Mouse (Mus musculus) ES-E14 (cell line): ENCODE results near the gene Ptpn13. TPM values are rescaled to one million over a fixed set of nuclear protein-coding genes. Genes with fewer than 3 reads are reported as not detected.

Source experiments
- DNase-seq: peaks from one replicate; pipeline ENCODE4 v3.0.0-alpha.2; 2013; ENCODE audit warnings: low read depth, low spot score
- H3K27ac ChIP-seq: 2 replicates; pipeline ENCODE4 v1.5.1; 2012; ENCODE audit warnings: low read depth, mild to moderate bottlenecking, low read length, moderate library complexity, mixed read lengths; ENCODE audit not compliant: poor library complexity, insufficient read depth, severe bottlenecking
- H3K36me3 ChIP-seq: 2 replicates; pipeline ENCODE4 v1.6.1; 2012; ENCODE audit warnings: mild to moderate bottlenecking, low read length, moderate library complexity, mixed read lengths; ENCODE audit not compliant: control insufficient read depth, poor library complexity, insufficient read depth, severe bottlenecking
- H3K4me1 ChIP-seq, 2 experiments: fragments of 150-350 bp in 1 of 2; sonication (generic) in 1 of 2; 2 replicates each; pipeline ENCODE4 v1.6.1; 2012; ENCODE audit warnings: low read length in 2 of 2, mild to moderate bottlenecking in 1 of 2, mixed read lengths in 1 of 2; ENCODE audit not compliant: control insufficient read depth in 2 of 2, insufficient read depth in 2 of 2, poor library complexity in 1 of 2
- H3K4me3 ChIP-seq, 2 experiments: fragments of 150-350 bp in 1 of 2; sonication (generic) in 1 of 2; 2 replicates each; pipeline ENCODE4 v1.5.1; 2012; ENCODE audit warnings: low read length in 2 of 2, low read depth in 1 of 2, mild to moderate bottlenecking in 1 of 2, mixed read lengths in 1 of 2; ENCODE audit not compliant: insufficient read depth in 1 of 2, poor library complexity in 1 of 2, severe bottlenecking in 1 of 2
- H3K9ac ChIP-seq: 2 replicates; pipeline ENCODE4 v1.6.1; 2012; ENCODE audit warnings: low read depth, mild to moderate bottlenecking, low read length, mixed read lengths; ENCODE audit not compliant: poor library complexity, insufficient read depth, severe bottlenecking
- H3K9me3 ChIP-seq: fragments of 150-350 bp; sonication (generic); 2 replicates; pipeline ENCODE4 v1.6.1; 2012; ENCODE audit warnings: low read depth, mild to moderate bottlenecking, low read length; ENCODE audit not compliant: control insufficient read depth, insufficient read depth
- CHD2 ChIP-seq: IDR thresholded peaks from 2 replicates; pipeline ENCODE4 v1.6.1; 2014; ENCODE audit warnings: mild to moderate bottlenecking, low read depth, low read length, inconsistent platforms
- HCFC1 ChIP-seq: IDR thresholded peaks from 2 replicates; pipeline ENCODE4 v1.6.1; 2012; ENCODE audit warnings: low read length, inconsistent platforms, borderline replicate concordance; ENCODE audit not compliant: insufficient read depth
- MAFK ChIP-seq: IDR thresholded peaks from 2 replicates; pipeline ENCODE4 v1.6.1; 2014; ENCODE audit warnings: mild to moderate bottlenecking, low read depth, low read length, inconsistent platforms; ENCODE audit not compliant: insufficient read depth
- ZC3H11A ChIP-seq: IDR thresholded peaks from 2 replicates; pipeline ENCODE4 v1.6.1; 2012; ENCODE audit warnings: low read depth, mild to moderate bottlenecking, inconsistent platforms, low read length, borderline replicate concordance
- ZNF384 ChIP-seq: IDR thresholded peaks from 2 replicates; pipeline ENCODE4 v1.6.1; 2012; ENCODE audit warnings: low read depth, low read length, inconsistent platforms
- in situ Hi-C, 2 experiments: fragments of 600-800 bp; cut with MboI; formaldehyde crosslinking; loops; one replicate each; pipeline ENCODE4 v1.15.1; 2025; ENCODE audit warnings: low sequenced_read_pairs in 2 of 2, inconsistent platforms in 1 of 2; ENCODE audit not compliant: unreplicated experiment in 2 of 2
- total RNA-seq: library from RNA; depleted of rRNA; stranded (reverse); fragments of 300-350 nt; gene quantifications from 2 replicates; pipeline ENCODE4 v1.2.3, GENCODE M21; 2012

Gene Ptpn13
- total RNA-seq, 1 experiment: 12.6 TPM

DNA sequence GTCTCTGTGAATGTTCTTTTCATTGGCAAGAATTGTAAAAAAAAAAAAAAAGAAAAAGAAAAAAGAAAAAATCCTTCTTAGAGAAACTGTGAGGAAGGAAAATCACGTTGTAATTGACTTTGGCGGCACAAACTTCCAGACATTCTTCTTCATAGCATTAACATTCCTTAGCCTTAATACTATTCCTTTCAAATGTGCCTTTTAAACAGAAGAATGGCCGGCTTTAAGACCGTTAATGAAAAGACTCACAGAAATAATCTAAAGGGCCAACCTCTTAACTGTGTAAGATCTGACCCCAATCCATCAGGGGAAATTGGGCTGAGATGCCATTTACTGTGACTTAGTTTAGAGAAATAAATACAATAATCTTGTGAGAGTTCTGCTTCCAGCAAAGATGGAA, 16.7 kb downstream of the Ptpn13 start:
- no peak for DNase-seq
- Histone ChIP-seq H3K9ac (no peak overlapping the region), H3K36me3 (no peaks in the 10 kb centered on the region), H3K27ac (no peak overlapping the region), H3K9me3 (no peaks in the 10 kb centered on the region), H3K4me3 (no peak overlapping the region), H3K4me1 (peaks cover 0 to 8% of the 10 kb centered on the region in 2 experiments; a peak in 2 of 4 replicates)
- TF ChIP-seq HCFC1 (no peak), MAFK (no peak), ZC3H11A (no peak), CHD2 (no peak), ZNF384 (no peak)
- in situ Hi-C loops: no loop called here

DNA sequence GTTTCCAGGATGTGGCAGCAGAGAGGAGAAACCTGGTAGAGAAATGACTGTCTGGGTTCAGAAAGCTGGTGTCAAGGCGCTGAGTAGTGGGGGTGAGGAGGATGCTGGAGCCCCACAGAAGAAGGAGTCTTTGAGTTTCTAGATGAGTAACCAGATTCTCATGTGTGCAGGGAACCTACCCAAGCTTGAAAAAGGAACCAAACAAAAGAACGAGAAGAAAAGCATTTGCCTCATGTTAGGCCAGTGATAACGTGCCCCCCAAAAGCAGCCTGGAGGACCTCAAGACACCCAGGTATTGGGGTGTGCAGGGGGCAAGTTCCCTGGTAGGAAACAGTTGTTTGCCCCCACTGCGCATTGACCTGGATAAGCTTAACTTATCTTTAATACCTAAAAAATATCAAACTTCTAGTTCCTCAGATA, 17.3 kb downstream of the Ptpn13 start:
- Histone ChIP-seq H3K36me3 (no peaks in the 10 kb centered on the region), H3K4me3 (no peak overlapping the region), H3K4me1 (peaks cover 0 to 8% of the 10 kb centered on the region in 2 experiments; a peak in 2 of 4 replicates), H3K9ac (no peak overlapping the region), H3K9me3 (no peaks in the 10 kb centered on the region), H3K27ac (no peak overlapping the region)
- in situ Hi-C loops: no loop called here
- no peak for TF ChIP-seq ZNF384
- no peak for TF ChIP-seq ZC3H11A
- TF ChIP-seq HCFC1: no peak
- TF ChIP-seq MAFK: no peak
- TF ChIP-seq CHD2: no peak
- DNase-seq: no peak

DNA sequence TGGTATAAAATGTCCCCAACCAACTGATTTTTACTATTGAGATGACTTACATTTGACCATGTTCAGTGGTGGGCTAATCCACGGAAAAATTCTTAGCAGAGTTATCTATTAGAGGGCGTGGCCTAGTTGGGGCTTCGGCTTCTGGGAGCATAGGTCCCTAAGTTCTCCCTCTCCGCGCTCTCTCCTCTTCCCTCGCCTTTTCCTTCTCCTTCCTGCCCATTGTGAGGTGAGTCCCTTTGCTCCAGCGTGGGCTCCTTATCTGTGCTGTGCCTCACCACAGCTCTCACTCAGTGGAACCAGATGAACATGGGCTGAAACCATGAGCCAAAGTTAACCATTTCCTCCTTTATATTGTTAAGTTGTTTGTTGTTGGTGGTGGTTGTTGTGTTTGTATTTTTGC, 17.9 kb downstream of the Ptpn13 start:
- H3K9me3 ChIP-seq: no peaks in the 10 kb centered on the region
- no peak for DNase-seq
- H3K4me3 ChIP-seq: no peak overlapping the region
- TF ChIP-seq MAFK (no peak), ZC3H11A (no peak), CHD2 (no peak), HCFC1 (no peak), ZNF384 (no peak)
- no peak overlapping the region for H3K27ac ChIP-seq
- H3K36me3 ChIP-seq: no peaks in the 10 kb centered on the region
- in situ Hi-C loops: no loop called here
- no peak overlapping the region for H3K9ac ChIP-seq
- peaks cover 0 to 6% of the 10 kb centered on the region in 2 experiments; a peak in 2 of 4 replicates for H3K4me1 ChIP-seq

GRCm38 (mm10) chr5:103445383-103445782, 20.4 kb downstream of the Ptpn13 start:
- TF ChIP-seq ZC3H11A: no peak
- no peak for TF ChIP-seq HCFC1
- no peak for TF ChIP-seq MAFK
- no peak for TF ChIP-seq CHD2
- TF ChIP-seq ZNF384: no peak
- DNase-seq: no peak
- in situ Hi-C loops: no loop called here
- Histone ChIP-seq H3K4me3 (no peak overlapping the region), H3K27ac (no peak overlapping the region), H3K4me1 (0 out of 4 replicates have a peak, but pooled peaks cover 0 to 2% of the 10 kb centered on the region in 2 experiments), H3K9me3 (no peaks in the 10 kb centered on the region), H3K9ac (no peak overlapping the region), H3K36me3 (no peaks in the 10 kb centered on the region)

- DNase-seq: no peak
- Histone ChIP-seq H3K4me3 (no peak overlapping the region), H3K36me3 (no peaks in the 10 kb centered on the region), H3K27ac (no peak overlapping the region), H3K4me1 (0 out of 4 replicates have a peak, but pooled peaks cover 0 to 2% of the 10 kb centered on the region in 2 experiments), H3K9me3 (no peaks in the 10 kb centered on the region), H3K9ac (no peak overlapping the region)
- in situ Hi-C loops: no loop called here
- TF ChIP-seq CHD2 (no peak), MAFK (no peak), ZNF384 (no peak), ZC3H11A (no peak), HCFC1 (no peak)
Measured at GRCm38 (mm10) chr5:103447806-103448416, 22.9 kb downstream of the Ptpn13 start.
